Mouse (Mus musculus) olfactory bulb, adult 2 months (tissue): ENCODE measurements at regions not wholly inside any gene's neighbourhood (a gene's known extent, or its start where the extent isn't known, plus 50 kb on each side); places are given as distances from the start of the nearest gene placed in this dataset.

Source experiments
- H3K27ac ChIP-seq: fragments of 200-500 bp; 2 replicates; pipeline ENCODE4 v1.5.1; 2012; ENCODE audit warnings: low read depth, low read length; ENCODE audit not compliant: insufficient read depth
- H3K4me1 ChIP-seq: fragments of 200-500 bp; 2 replicates; pipeline ENCODE4 v1.6.1; 2012; ENCODE audit warnings: low read length; ENCODE audit not compliant: control insufficient read depth, insufficient read depth
- H3K4me3 ChIP-seq: fragments of 200-500 bp; 2 replicates; pipeline ENCODE4 v1.5.1; 2012; ENCODE audit warnings: mild to moderate bottlenecking, low read depth, low read length, moderate library complexity; ENCODE audit not compliant: insufficient read depth
- CTCF ChIP-seq: fragments of 200-500 bp; IDR thresholded peaks from 2 replicates; pipeline ENCODE4 v1.5.1; 2012; ENCODE audit warnings: low read depth, mild to moderate bottlenecking, low read length, moderate library complexity; ENCODE audit not compliant: insufficient read depth
- POLR2A ChIP-seq: fragments of 200-500 bp; IDR thresholded peaks from 2 replicates; pipeline ENCODE4 v1.6.1; 2012; ENCODE audit warnings: mild to moderate bottlenecking, low read depth, low read length, moderate library complexity; ENCODE audit not compliant: insufficient read depth
- WGBS: fragments of 180-500 bp; shearing (Covaris S2); methylation state at CpG from one replicate; pipeline ENCODE4 v1.1.7; 2018; 5-methylcytosine and 5-hydroxymethylcytosine counted together

DNA sequence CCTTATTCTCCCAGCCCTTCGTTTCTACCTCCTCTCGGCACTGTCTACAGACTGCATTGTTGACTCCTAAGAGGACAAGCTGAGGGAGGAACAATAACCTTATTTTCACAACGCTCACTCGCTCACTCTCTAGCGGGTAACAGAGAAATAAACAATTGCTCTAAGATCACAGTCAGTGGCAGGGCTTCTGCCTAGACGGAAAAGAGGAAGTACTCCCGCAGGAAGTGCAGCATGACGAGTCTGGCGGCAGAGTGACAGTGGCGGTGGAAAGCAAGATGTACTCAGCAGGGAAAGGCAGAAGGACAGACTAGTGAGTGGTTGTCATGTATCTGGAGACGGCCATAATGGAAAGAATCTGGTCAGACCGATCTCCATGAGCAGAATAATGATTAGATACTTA is 421.6 kb downstream of the Efnb2 start:
- WGBS = 76% methylated on average over 12 of the region's 12 CpGs
- Histone ChIP-seq H3K27ac (no peak overlapping the region), H3K4me1 (no peaks in the 10 kb centered on the region), H3K4me3 (no peak overlapping the region)
- TF ChIP-seq CTCF = no peak
- no peak for TF ChIP-seq POLR2A

GRCm38 (mm10) chr8:8238051-8238450 is 423.0 kb downstream of the Efnb2 start:
- WGBS = 96% methylated on average over 6 of the region's 6 CpGs
- H3K4me3 ChIP-seq = no peak overlapping the region
- no peak for TF ChIP-seq CTCF
- no peak for TF ChIP-seq POLR2A
- no peak overlapping the region for H3K27ac ChIP-seq
- no peaks in the 10 kb centered on the region for H3K4me1 ChIP-seq

DNA sequence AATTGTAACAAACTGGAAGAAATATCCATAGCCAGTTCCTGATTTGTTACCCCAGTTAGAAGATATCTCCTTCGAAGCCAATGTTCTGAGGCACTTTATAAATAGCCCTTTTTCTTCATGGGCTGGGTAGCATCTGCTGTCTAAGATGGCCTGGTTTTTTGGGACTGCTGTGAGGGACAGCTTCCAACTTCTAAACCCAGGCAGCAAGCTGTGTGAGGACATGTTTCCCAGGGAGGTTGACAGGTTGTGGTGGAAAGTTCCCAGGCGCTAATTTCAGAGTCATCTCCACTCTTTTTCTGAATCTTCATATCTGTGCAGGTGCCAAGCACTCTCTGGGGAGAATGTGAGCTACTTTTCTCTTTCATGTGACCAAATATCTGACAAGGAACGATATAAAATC is 427.4 kb downstream of the Efnb2 start:
- no peaks in the 10 kb centered on the region for H3K4me1 ChIP-seq
- WGBS = 77% methylated on average over 3 of the region's 3 CpGs
- H3K4me3 ChIP-seq = no peak overlapping the region
- TF ChIP-seq POLR2A (no peak), CTCF (no peak)
- no peak overlapping the region for H3K27ac ChIP-seq

DNA sequence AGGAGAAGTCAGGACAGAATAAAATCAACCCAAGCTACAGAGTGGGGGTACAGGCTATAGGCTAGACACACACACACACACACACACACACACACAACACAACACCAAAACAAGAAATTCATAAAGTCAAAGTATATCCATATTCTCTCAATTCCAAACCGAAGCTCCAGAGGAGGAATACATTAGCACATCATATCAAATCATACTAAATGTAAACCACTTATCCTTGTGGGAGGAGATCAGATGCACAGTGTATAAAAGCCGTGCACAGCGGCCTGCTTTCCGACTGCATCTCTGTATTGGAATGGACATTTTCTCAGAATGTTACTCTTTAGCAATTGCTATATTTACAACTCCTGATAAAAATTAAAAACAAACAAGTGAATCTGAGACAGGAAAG is 427.9 kb downstream of the Efnb2 start:
- TF ChIP-seq CTCF = no peak
- no peak for TF ChIP-seq POLR2A
- Histone ChIP-seq H3K27ac (no peak overlapping the region), H3K4me3 (no peak overlapping the region), H3K4me1 (no peaks in the 10 kb centered on the region)
- WGBS = 88% methylated on average over 4 of the region's 4 CpGs

DNA sequence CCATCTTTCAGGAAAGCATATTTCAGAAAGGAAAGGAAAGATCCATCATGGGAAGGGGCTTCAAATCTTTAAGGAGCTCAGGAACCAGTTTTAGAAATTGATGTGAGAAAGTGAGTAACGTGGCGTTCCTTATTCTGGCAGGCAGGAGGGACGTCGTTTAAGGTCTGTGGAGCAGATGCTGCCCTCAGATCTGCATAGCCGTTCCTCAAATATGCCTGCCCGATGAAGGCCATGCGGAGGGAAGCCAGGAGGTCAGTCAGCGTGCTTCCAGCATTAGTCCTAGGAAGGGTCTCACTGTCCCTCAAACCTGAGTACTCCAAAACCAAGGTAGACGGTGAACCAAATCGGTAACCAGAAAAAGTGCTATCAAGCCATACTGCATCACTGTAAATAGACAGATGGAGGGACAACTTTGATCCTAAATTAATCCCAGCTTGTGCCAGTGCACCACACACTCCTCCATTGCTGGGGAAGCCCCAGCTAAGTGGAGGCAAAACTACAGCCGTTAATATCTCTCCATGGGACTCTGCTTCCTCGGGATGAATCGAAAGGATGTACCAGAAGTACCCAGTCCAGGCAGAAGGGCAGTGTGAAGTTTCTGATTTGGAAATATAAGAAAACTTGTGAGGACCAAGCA is 428.9 kb downstream of the Efnb2 start:
- H3K27ac ChIP-seq = no peak overlapping the region
- 63% methylated on average over 13 of the region's 13 CpGs for WGBS
- H3K4me1 ChIP-seq = no peaks in the 10 kb centered on the region
- no peak overlapping the region for H3K4me3 ChIP-seq
- no peak for TF ChIP-seq POLR2A

- 43% methylated on average over 6 of the region's 6 CpGs for WGBS
- Histone ChIP-seq H3K4me3 (no peak overlapping the region), H3K27ac (no peak overlapping the region), H3K4me1 (no peaks in the 10 kb centered on the region)
- TF ChIP-seq CTCF = no peak
- TF ChIP-seq POLR2A = no peak
These were observed 429.6 kb downstream of the Efnb2 start for GRCm38 (mm10) chr8:8231308-8231985.

DNA sequence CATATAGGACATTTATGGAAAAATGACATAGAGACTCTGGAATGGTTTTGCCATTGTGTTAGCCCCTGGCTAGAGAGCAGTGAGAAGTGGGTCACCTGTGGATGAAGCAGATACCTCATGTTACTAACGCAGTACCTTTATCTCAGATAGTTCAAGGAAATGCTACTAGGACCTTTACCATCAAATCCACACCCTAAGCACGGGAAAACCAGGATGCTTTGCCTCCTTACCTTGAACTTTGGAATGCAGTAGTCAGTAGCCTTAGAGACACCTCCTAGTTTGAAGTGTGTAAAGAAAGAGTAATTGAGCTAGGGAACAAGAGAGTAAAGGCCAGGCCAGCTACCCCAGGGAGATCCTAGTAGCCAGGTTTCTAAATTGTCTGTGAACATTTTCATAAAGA is 435.0 kb downstream of the Efnb2 start:
- no peaks in the 10 kb centered on the region for H3K4me1 ChIP-seq
- 95% methylated on average over 2 of the region's 2 CpGs for WGBS
- no peak overlapping the region for H3K27ac ChIP-seq
- no peak overlapping the region for H3K4me3 ChIP-seq
- no peak for TF ChIP-seq CTCF
- no peak for TF ChIP-seq POLR2A

- WGBS = 70% methylated on average over 2 of the region's 2 CpGs
- no peak for TF ChIP-seq CTCF
- no peak for TF ChIP-seq POLR2A
- no peak overlapping the region for H3K27ac ChIP-seq
- no peaks in the 10 kb centered on the region for H3K4me1 ChIP-seq
- H3K4me3 ChIP-seq = no peak overlapping the region
These were observed 435.7 kb downstream of the Efnb2 start for GRCm38 (mm10) chr8:8225175-8225830.

GRCm38 (mm10) chr8:8220395-8221031 is 440.5 kb downstream of the Efnb2 start:
- Histone ChIP-seq H3K4me3 (no peak overlapping the region), H3K27ac (no peak overlapping the region), H3K4me1 (no peaks in the 10 kb centered on the region)
- 85% methylated on average over 14 of the region's 14 CpGs for WGBS
- TF ChIP-seq POLR2A = no peak
- TF ChIP-seq CTCF = no peak

DNA sequence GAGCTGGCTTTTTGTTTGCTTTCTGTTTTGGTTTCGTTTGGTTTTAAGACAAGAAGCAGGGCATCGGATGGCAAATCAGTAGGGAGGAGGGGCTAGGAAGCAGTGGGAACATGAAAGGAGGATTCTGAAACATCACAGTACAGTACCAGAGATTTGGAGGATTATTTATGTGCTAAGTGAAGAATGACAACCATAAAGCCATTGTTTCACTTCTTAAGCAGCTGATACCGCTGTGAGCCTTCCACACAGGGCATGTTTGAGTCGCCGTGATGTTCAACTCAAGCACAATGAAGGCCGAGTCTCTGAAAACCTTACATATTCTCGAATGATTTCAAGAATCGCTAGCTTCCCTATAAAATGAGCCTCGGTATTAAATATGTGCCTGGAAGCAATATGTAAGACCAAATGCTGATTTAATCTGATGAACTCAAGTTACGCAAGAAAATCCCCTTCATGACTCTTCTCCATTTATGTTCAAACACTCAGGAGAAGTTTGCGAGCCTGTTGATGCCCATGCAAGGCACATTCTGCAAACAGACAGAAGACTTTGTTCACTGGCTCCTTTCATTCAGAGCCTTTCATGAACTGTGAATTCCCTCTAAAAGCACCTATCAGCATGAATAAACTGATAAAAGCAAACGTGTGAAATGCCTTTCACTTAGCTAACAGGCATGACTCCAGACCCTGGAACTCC is 441.2 kb downstream of the Efnb2 start:
- 76% methylated on average over 12 of the region's 12 CpGs for WGBS
- Histone ChIP-seq H3K4me3 (no peak overlapping the region), H3K4me1 (no peaks in the 10 kb centered on the region), H3K27ac (no peak overlapping the region)
- no peak for TF ChIP-seq POLR2A
- TF ChIP-seq CTCF = no peak
